Mouse (Mus musculus): ENCODE results near the gene Bod1l. TPM values are rescaled to one million over a fixed set of nuclear protein-coding genes. Genes with fewer than 3 reads are reported as not detected.

The Bod1l gene
- polyA plus RNA-seq, 1 experiment from 2014 or later = 20.9 TPM

DNA sequence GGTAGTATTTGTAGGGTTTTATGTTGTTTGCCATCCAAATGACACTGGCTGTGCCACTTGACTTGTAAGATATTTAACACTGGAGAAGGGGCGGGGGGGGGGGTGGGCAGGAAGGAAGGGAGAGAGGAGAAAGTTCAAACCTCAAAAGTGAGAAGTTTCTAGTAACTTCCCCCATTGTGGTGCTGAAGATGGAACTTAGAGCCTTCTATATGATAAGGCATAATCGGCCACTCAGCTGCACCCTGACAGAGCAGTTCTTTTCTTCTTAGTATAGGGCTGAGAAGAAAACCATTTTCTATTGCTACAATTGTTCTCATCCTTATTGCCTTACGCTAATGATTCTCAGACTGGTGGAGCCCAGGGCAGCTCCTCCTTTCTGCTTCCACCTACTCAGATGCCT lies 32.8 kb downstream of the Bod1l start:
- Histone ChIP-seq H3K4me3 (ENCODE audit: low read length) (no peak overlapping the region), H3K36me3 (ENCODE audit: control insufficient read depth, insufficient read depth, low read length) (peaks cover 25% of the 10 kb centered on the region), H3K9ac (ENCODE audit: low read length) (no peak overlapping the region), H3K4me1 (replicated peaks; ENCODE audit: control insufficient read depth, insufficient read depth, low read length) (no peaks in the 10 kb centered on the region), H3K27me3 (ENCODE audit: control insufficient read depth, insufficient read depth, low read depth, low read length) (no peaks in the 10 kb centered on the region), H3K27ac (ENCODE audit: low read length) (no peak overlapping the region), H3K9me3 (ENCODE audit: control insufficient read depth, low read length) (no peaks in the 10 kb centered on the region), H3K4me2 (ENCODE audit: low read depth, low read length) (no peak overlapping the region)
- no peak for ATAC-seq (ENCODE audit: low read depth)
- WGBS = 81% methylated on average over 3 of the region's 3 CpGs

DNA sequence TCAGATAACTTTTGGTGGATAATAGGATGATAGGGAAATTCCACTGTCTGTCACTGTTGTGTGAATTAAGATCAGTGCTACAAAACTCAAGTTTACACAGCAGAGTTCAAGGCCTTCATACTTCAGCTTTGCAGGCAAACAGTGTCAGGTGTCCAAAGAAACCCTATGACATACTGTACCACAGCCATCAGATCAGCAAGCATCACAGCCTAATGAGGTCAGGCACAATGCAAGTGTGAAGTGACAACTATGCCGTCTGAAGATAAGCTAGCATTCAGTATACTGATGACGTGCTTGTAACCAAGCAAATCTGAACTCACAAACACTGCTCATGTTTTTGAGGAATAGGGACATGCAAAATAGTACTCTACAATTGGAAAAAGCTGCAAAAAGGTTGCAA lies 36.7 kb downstream of the Bod1l start:
- H3K36me3 ChIP-seq (ENCODE audit: control insufficient read depth, insufficient read depth, low read length) = peaks cover 19% of the 10 kb centered on the region; the same call in 1 of the 2 replicates
- ATAC-seq (ENCODE audit: low read depth) = no peak

GRCm38 (mm10) chr5:41806176-41806575 lies 37.9 kb downstream of the Bod1l start:
- H3K4me2 ChIP-seq (ENCODE audit: low read depth, low read length) = no peak overlapping the region
- ATAC-seq (ENCODE audit: low read depth) = no peak
- H3K36me3 ChIP-seq (ENCODE audit: control insufficient read depth, insufficient read depth, low read length) = peaks cover 15% of the 10 kb centered on the region; the same call in 1 of the 2 replicates

More for the DNA sequence above, 36.7 kb downstream of the Bod1l start:
- 72% methylated on average over 2 of the region's 2 CpGs for WGBS
- Histone ChIP-seq H3K4me2 (ENCODE audit: low read depth, low read length) (no peak overlapping the region), H3K27me3 (ENCODE audit: control insufficient read depth, insufficient read depth, low read depth, low read length) (no peaks in the 10 kb centered on the region), H3K27ac (ENCODE audit: low read length) (no peak overlapping the region), H3K9ac (ENCODE audit: low read length) (no peak overlapping the region), H3K4me1 (replicated peaks; ENCODE audit: control insufficient read depth, insufficient read depth, low read length) (no peaks in the 10 kb centered on the region), H3K9me3 (ENCODE audit: control insufficient read depth, low read length) (no peaks in the 10 kb centered on the region), H3K4me3 (ENCODE audit: low read length) (no peak overlapping the region)

DNA sequence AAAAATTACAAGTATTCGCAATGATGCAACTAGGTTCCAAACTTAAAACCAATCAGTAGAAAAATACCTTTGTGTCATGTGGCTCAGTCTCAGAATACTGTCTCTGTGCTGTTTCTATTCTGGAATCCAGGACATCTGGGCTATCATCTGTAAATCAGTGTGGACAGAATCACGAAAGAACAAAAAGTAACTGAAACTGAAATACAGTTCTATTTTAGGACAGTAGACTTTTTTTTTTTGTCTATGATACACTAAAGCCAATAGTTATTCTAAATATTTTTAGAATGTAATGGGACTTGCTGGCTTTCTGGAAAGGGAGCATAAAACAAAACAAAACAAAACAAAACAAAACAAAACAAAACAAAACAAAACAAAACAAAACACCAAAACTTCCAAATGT lies 39.0 kb downstream of the Bod1l start:
- Histone ChIP-seq H3K27me3 (ENCODE audit: control insufficient read depth, insufficient read depth, low read depth, low read length) (no peaks in the 10 kb centered on the region), H3K4me2 (ENCODE audit: low read depth, low read length) (no peak overlapping the region), H3K9me3 (ENCODE audit: control insufficient read depth, low read length) (no peaks in the 10 kb centered on the region), H3K9ac (ENCODE audit: low read length) (no peak overlapping the region), H3K27ac (ENCODE audit: low read length) (no peak overlapping the region), H3K4me3 (ENCODE audit: low read length) (no peak overlapping the region), H3K4me1 (replicated peaks; ENCODE audit: control insufficient read depth, insufficient read depth, low read length) (no peaks in the 10 kb centered on the region), H3K36me3 (ENCODE audit: control insufficient read depth, insufficient read depth, low read length) (peaks cover 21% of the 10 kb centered on the region)
- no peak for ATAC-seq (ENCODE audit: low read depth)
- 84% methylated on average over 2 of the region's 2 CpGs for WGBS

More at GRCm38 (mm10) chr5:41806176-41806575, 37.9 kb downstream of the Bod1l start:
- Histone ChIP-seq H3K27me3 (ENCODE audit: control insufficient read depth, insufficient read depth, low read depth, low read length) (no peaks in the 10 kb centered on the region), H3K9ac (ENCODE audit: low read length) (no peak overlapping the region), H3K4me3 (ENCODE audit: low read length) (no peak overlapping the region), H3K27ac (ENCODE audit: low read length) (no peak overlapping the region), H3K4me1 (replicated peaks; ENCODE audit: control insufficient read depth, insufficient read depth, low read length) (no peaks in the 10 kb centered on the region), H3K9me3 (ENCODE audit: control insufficient read depth, low read length) (no peaks in the 10 kb centered on the region)
- 90% methylated on average over 5 of the region's 5 CpGs for WGBS

- H3K9me3 ChIP-seq (ENCODE audit: control insufficient read depth, low read length) = no peaks in the 10 kb centered on the region
- no peak for ATAC-seq (ENCODE audit: low read depth)
- peaks cover 17% of the 10 kb centered on the region for H3K36me3 ChIP-seq (ENCODE audit: control insufficient read depth, insufficient read depth, low read length)
- no peak overlapping the region for H3K4me2 ChIP-seq (ENCODE audit: low read depth, low read length)
- 69% methylated on average over 2 of the region's 2 CpGs for WGBS
- no peak overlapping the region for H3K4me3 ChIP-seq (ENCODE audit: low read length)
- no peak overlapping the region for H3K9ac ChIP-seq (ENCODE audit: low read length)
- H3K27ac ChIP-seq (ENCODE audit: low read length) = no peak overlapping the region
- no peaks in the 10 kb centered on the region for H3K27me3 ChIP-seq (ENCODE audit: control insufficient read depth, insufficient read depth, low read depth, low read length)
- H3K4me1 ChIP-seq (replicated peaks; ENCODE audit: control insufficient read depth, insufficient read depth, low read length) = no peaks in the 10 kb centered on the region
These were observed 39.5 kb downstream of the Bod1l start for GRCm38 (mm10) chr5:41804643-41805042.

DNA sequence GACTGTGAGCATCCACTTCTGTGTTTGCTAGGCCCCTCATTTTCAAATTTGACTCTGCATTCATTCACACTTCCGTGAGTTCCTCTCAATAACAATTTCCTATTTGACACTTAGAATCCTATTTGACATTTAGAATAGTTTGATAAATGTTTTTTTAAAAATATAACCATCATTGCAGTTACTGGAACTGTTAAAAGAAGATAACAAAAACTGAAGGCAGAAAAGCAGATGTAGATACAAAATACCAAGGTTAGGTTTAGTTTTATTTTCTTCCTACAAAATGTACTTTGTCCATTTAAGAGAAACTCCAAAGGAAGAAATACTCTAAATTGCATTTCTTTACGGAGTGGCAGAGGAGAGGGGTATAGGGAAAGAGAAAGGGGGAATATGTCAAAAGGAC lies 42.5 kb downstream of the Bod1l start:
- H3K9me3 ChIP-seq (ENCODE audit: control insufficient read depth, low read length) = no peaks in the 10 kb centered on the region
- peaks cover 16% of the 10 kb centered on the region for H3K36me3 ChIP-seq (ENCODE audit: control insufficient read depth, insufficient read depth, low read length)
- no peak overlapping the region for H3K9ac ChIP-seq (ENCODE audit: low read length)
- H3K27me3 ChIP-seq (ENCODE audit: control insufficient read depth, insufficient read depth, low read depth, low read length) = no peaks in the 10 kb centered on the region
- 81% methylated on average over 2 of the region's 2 CpGs for WGBS
- H3K27ac ChIP-seq (ENCODE audit: low read length) = no peak overlapping the region
- no peak overlapping the region for H3K4me3 ChIP-seq (ENCODE audit: low read length)
- no peak for ATAC-seq (ENCODE audit: low read depth)
- H3K4me2 ChIP-seq (ENCODE audit: low read depth, low read length) = no peak overlapping the region
- no peaks in the 10 kb centered on the region for H3K4me1 ChIP-seq (replicated peaks; ENCODE audit: control insufficient read depth, insufficient read depth, low read length)

- H3K9ac ChIP-seq (ENCODE audit: low read length) = no peak overlapping the region
- no peaks in the 10 kb centered on the region for H3K9me3 ChIP-seq (ENCODE audit: control insufficient read depth, low read length)
- no peaks in the 10 kb centered on the region for H3K27me3 ChIP-seq (ENCODE audit: control insufficient read depth, insufficient read depth, low read depth, low read length)
- ATAC-seq (ENCODE audit: low read depth) = no peak
- peaks cover 29% of the 10 kb centered on the region for H3K36me3 ChIP-seq (ENCODE audit: control insufficient read depth, insufficient read depth, low read length)
- no peaks in the 10 kb centered on the region for H3K4me1 ChIP-seq (replicated peaks; ENCODE audit: control insufficient read depth, insufficient read depth, low read length)
- no peak overlapping the region for H3K27ac ChIP-seq (ENCODE audit: low read length)
- no peak overlapping the region for H3K4me2 ChIP-seq (ENCODE audit: low read depth, low read length)
- H3K4me3 ChIP-seq (ENCODE audit: low read length) = no peak overlapping the region
These were observed 49.7 kb downstream of the Bod1l start for GRCm38 (mm10) chr5:41794434-41794833.

DNA sequence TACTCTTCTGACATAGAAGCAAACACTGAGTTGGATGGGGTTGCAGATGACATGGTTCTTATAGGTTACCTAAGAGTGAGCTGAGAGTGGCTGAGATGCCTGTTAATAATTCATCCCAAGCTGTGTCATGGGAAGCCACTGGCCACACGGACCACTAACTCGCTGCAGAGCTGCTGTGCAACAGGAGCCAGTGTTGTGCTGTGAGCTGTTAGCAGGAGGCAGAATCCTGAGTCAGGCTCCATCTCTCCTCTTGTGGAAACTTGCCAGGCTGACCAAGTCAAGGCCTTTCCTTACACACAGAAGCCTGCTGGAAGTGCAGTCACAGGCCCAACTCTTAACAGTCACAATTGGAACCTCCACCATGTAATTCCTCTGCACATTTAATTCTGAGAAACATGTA lies 53.6 kb downstream of the Bod1l start:
- no peaks in the 10 kb centered on the region for H3K27me3 ChIP-seq (ENCODE audit: control insufficient read depth, insufficient read depth, low read depth, low read length)
- no peak overlapping the region for H3K4me3 ChIP-seq (ENCODE audit: low read length)
- WGBS = 83% methylated on average over 2 of the region's 2 CpGs
- H3K4me2 ChIP-seq (ENCODE audit: low read depth, low read length) = no peak overlapping the region
- H3K9me3 ChIP-seq (ENCODE audit: control insufficient read depth, low read length) = no peaks in the 10 kb centered on the region
- peaks cover 39% of the 10 kb centered on the region for H3K36me3 ChIP-seq (ENCODE audit: control insufficient read depth, insufficient read depth, low read length)
- ATAC-seq (ENCODE audit: low read depth) = no peak
- no peaks in the 10 kb centered on the region for H3K4me1 ChIP-seq (replicated peaks; ENCODE audit: control insufficient read depth, insufficient read depth, low read length)
- no peak overlapping the region for H3K9ac ChIP-seq (ENCODE audit: low read length)
- no peak overlapping the region for H3K27ac ChIP-seq (ENCODE audit: low read length)

GRCm38 (mm10) chr5:41788877-41789276 lies 55.2 kb downstream of the Bod1l start:
- no peak overlapping the region for H3K27ac ChIP-seq (ENCODE audit: low read length)
- no peak for ATAC-seq (ENCODE audit: low read depth)
- H3K4me2 ChIP-seq (ENCODE audit: low read depth, low read length) = no peak overlapping the region
- no peaks in the 10 kb centered on the region for H3K9me3 ChIP-seq (ENCODE audit: control insufficient read depth, low read length)
- WGBS = 77% methylated on average over 6 of the region's 6 CpGs
- no peak overlapping the region for H3K4me3 ChIP-seq (ENCODE audit: low read length)
- H3K9ac ChIP-seq (ENCODE audit: low read length) = no peak overlapping the region
- peaks cover 33% of the 10 kb centered on the region for H3K36me3 ChIP-seq (ENCODE audit: control insufficient read depth, insufficient read depth, low read length)
- H3K4me1 ChIP-seq (replicated peaks; ENCODE audit: control insufficient read depth, insufficient read depth, low read length) = no peaks in the 10 kb centered on the region
- H3K27me3 ChIP-seq (ENCODE audit: control insufficient read depth, insufficient read depth, low read depth, low read length) = no peaks in the 10 kb centered on the region

GRCm38 (mm10) chr5:41781890-41782289 lies 62.2 kb downstream of the Bod1l start:
- ATAC-seq (ENCODE audit: low read depth) = no peak; the same call in 1 of the 2 replicates
- Histone ChIP-seq H3K27ac (ENCODE audit: low read length) (no peak overlapping the region), H3K4me1 (replicated peaks; ENCODE audit: control insufficient read depth, insufficient read depth, low read length) (no peaks in the 10 kb centered on the region), H3K4me3 (ENCODE audit: low read length) (no peak overlapping the region), H3K9ac (ENCODE audit: low read length) (no peak overlapping the region), H3K27me3 (ENCODE audit: control insufficient read depth, insufficient read depth, low read depth, low read length) (no peaks in the 10 kb centered on the region), H3K36me3 (ENCODE audit: control insufficient read depth, insufficient read depth, low read length) (peaks cover 15% of the 10 kb centered on the region), H3K4me2 (ENCODE audit: low read depth, low read length) (no peak overlapping the region), H3K9me3 (ENCODE audit: control insufficient read depth, low read length) (no peaks in the 10 kb centered on the region)
- WGBS = 94% methylated on average over 5 of the region's 5 CpGs
